Mouse (Mus musculus): Measurements from ENCODE around the gene Thbs1. TPM values are rescaled to one million over a fixed set of nuclear protein-coding genes. Genes with fewer than 3 reads are reported as not detected.

Thbs1 gene
- total RNA-seq (2023): 0.77 TPM

GRCm38 (mm10) chr2:118111488-118112131 is at the start of gene Thbs1:
Gene Thbs1, plus strand, starts transcription at chr2:118111876.

Other genes starting within 250 kb of the Thbs1 start
- 1.0 TPM for gene Fsip1, start 145.1 kb downstream of the Thbs1 start, total RNA-seq (2023)

All from CD8-positive naive resting alpha-beta T cell, adult 57 days (primary cell).